Mouse (Mus musculus): ENCODE measurements around the gene Zfp280d. TPM values are rescaled to one million over a fixed set of nuclear protein-coding genes. Genes with fewer than 3 reads are reported as not detected.

Gene Zfp280d
- 20.0 and 24.0 TPM in 2 replicates for polyA plus RNA-seq (2015; fragmentation: Nextera tagmentation; extraction: Ambion mirVana)

DNA sequence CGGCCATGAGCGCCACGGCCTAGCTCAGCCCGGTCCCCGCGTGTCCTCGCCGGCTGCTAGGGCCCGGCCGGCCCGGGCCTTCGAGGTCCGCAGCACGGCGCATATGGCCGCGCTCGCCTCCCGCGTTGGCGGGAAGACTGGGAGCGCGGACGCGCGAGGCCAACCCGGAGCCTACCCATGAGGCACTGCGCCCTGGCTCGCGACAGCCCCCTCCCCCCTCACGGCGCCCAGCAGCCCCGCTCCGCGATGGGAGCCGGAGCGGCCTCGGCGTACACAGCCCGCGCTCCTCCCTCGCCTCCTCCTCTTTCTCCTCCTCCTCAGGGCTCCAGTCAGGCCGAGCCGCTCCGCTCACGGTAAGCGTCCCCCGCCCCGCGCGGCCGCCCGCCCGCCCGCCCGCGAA, at the start of gene Zfp280d:
Gene Zfp280d (plus strand): TSS at position 184 of the 400 bp plus-strand sequence.
- H3K9ac ChIP-seq (ENCODE audit: low read length) = peak within 1 kb of the TSS; percentile 94
- peaks cover 14% of the 10 kb centered on the region for H3K9me3 ChIP-seq (replicated peaks; ENCODE audit: control insufficient read depth, low read length)
- ATAC-seq (replicated peaks; ENCODE audit: extremely low read depth, insufficient read depth, low FRiP score) = peak; percentile 99
- peaks cover 9% of the 10 kb centered on the region for H3K4me1 ChIP-seq (ENCODE audit: control insufficient read depth, insufficient read depth, low read length)
- no peaks in the 10 kb centered on the region for H3K27me3 ChIP-seq (ENCODE audit: control insufficient read depth, insufficient read depth, low read length)
- under 1% methylated on average over 56 of the region's 57 CpGs for WGBS
- peak within 1 kb of the TSS; percentile 81 for H3K4me2 ChIP-seq (ENCODE audit: low read depth, low read length)
- peak within 1 kb of the TSS; percentile 75 for H3K4me3 ChIP-seq (ENCODE audit: low read length)
- H3K27ac ChIP-seq (ENCODE audit: low read length) = peak within 1 kb of the TSS; percentile 95
- no peaks in the 10 kb centered on the region for H3K36me3 ChIP-seq (ENCODE audit: control insufficient read depth, insufficient read depth)

DNA sequence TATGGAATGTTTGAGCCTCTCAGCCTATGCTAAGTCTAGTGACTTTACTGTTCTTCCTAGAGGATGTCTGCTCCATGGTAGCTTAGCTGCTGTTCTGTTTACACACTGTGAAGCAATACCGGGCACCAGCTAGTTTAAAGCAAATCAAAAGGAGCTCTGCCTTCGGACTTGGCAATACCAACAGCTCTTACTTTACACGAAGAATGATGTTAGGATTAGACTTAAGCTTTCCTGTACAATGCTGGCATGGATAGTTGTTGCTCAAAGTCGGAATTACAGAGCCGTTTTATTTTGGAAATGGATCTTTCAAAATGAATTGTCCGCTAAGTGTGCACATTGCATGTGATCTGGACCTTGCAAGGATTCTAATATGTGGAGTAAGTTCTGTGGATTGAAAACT, 48.1 kb upstream of the Zfp280d start:
- ATAC-seq (replicated peaks; ENCODE audit: extremely low read depth, insufficient read depth, low FRiP score) = no peak
- Histone ChIP-seq H3K9me3 (replicated peaks; ENCODE audit: control insufficient read depth, low read length) (0 out of 2 replicates have a peak, but pooled peaks cover 7% of the 10 kb centered on the region), H3K4me1 (ENCODE audit: control insufficient read depth, insufficient read depth, low read length) (no peaks in the 10 kb centered on the region), H3K4me2 (ENCODE audit: low read depth, low read length) (no peak overlapping the region), H3K4me3 (ENCODE audit: low read length) (no peak overlapping the region), H3K27me3 (ENCODE audit: control insufficient read depth, insufficient read depth, low read length) (no peaks in the 10 kb centered on the region), H3K9ac (ENCODE audit: low read length) (no peak overlapping the region), H3K27ac (ENCODE audit: low read length) (no peak overlapping the region), H3K36me3 (ENCODE audit: control insufficient read depth, insufficient read depth) (no peaks in the 10 kb centered on the region)
- WGBS = 76% methylated on average over 6 of the region's 6 CpGs

DNA sequence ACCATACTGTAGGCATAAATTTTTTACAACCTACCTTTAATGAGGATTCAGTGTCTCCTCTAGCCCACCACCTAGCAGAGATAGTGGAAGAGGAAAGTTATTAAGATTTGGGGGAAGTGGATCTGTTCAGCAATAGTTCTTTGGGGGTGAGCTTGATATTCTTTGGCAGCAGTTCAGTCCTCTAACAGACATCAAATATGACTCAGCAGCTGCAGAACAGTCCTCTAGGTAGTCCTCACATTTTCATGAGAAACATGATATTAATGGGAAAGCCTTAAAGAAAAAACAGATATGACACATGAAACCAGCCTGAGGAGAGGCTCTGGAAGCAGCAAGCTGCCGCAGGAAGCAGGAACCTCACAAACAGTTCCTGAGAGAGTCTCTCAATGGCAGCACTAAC, 22.0 kb upstream of the Zfp280d start:
- Histone ChIP-seq H3K4me1 (ENCODE audit: control insufficient read depth, insufficient read depth, low read length) (no peaks in the 10 kb centered on the region), H3K27me3 (ENCODE audit: control insufficient read depth, insufficient read depth, low read length) (no peaks in the 10 kb centered on the region), H3K9me3 (replicated peaks; ENCODE audit: control insufficient read depth, low read length) (peaks cover 3% of the 10 kb centered on the region; the same call in 1 of the 2 replicates), H3K27ac (ENCODE audit: low read length) (no peak overlapping the region), H3K4me3 (ENCODE audit: low read length) (no peak overlapping the region), H3K4me2 (ENCODE audit: low read depth, low read length) (no peak overlapping the region), H3K36me3 (ENCODE audit: control insufficient read depth, insufficient read depth) (no peaks in the 10 kb centered on the region), H3K9ac (ENCODE audit: low read length) (no peak overlapping the region)
- WGBS = 74% methylated on average over 1 of the region's 1 CpGs
- no peak for ATAC-seq (replicated peaks; ENCODE audit: extremely low read depth, insufficient read depth, low FRiP score)

DNA sequence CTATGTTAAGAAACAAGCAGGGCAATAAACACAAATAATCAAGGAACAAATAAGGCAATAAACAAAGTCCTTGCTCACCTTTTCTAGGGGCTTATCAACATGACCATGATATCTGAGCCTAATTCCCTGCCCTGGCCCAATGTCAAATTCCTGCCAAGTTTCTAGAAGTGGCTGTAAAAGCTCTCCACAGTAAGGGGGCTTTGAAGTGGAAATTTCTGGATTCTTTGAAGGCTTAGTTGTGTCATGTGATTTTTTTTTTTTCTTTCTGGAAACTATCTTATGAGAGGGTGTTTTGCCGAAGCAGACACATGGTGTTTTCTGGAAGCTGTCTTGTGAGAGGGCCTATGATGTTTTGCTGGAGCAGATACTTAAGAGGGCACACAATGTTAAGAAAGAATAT, 19.4 kb upstream of the Zfp280d start:
- H3K9ac ChIP-seq (ENCODE audit: low read length) = no peak overlapping the region
- H3K27me3 ChIP-seq (ENCODE audit: control insufficient read depth, insufficient read depth, low read length) = no peaks in the 10 kb centered on the region
- H3K9me3 ChIP-seq (replicated peaks; ENCODE audit: control insufficient read depth, low read length) = peaks cover 3% of the 10 kb centered on the region; the same call in 1 of the 2 replicates
- no peak overlapping the region for H3K27ac ChIP-seq (ENCODE audit: low read length)
- no peaks in the 10 kb centered on the region for H3K36me3 ChIP-seq (ENCODE audit: control insufficient read depth, insufficient read depth)
- H3K4me2 ChIP-seq (ENCODE audit: low read depth, low read length) = no peak overlapping the region
- WGBS = 39% methylated on average over 1 of the region's 1 CpGs
- no peaks in the 10 kb centered on the region for H3K4me1 ChIP-seq (ENCODE audit: control insufficient read depth, insufficient read depth, low read length)
- no peak overlapping the region for H3K4me3 ChIP-seq (ENCODE audit: low read length)
- ATAC-seq (replicated peaks; ENCODE audit: extremely low read depth, insufficient read depth, low FRiP score) = no peak

DNA sequence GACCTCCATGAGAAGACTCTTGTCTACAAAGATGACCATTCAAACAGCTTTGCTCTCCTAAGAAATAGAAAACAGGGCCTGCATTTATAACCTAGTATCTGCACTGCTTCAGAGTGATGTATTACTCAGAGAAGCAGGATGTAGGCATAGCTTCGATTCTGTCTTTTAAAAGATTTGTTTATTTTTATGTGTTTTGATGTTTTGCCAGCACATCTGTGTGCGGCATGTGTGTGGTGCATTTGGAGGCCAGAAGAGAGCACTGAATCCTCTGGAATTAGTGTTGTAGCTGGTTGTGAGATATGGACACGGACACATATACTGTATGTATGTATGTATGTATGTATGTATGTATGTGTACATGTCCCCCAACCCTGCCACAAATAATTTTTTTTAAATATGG, 18.0 kb upstream of the Zfp280d start:
- no peak for ATAC-seq (replicated peaks; ENCODE audit: extremely low read depth, insufficient read depth, low FRiP score)
- H3K4me2 ChIP-seq (ENCODE audit: low read depth, low read length) = no peak overlapping the region

DNA sequence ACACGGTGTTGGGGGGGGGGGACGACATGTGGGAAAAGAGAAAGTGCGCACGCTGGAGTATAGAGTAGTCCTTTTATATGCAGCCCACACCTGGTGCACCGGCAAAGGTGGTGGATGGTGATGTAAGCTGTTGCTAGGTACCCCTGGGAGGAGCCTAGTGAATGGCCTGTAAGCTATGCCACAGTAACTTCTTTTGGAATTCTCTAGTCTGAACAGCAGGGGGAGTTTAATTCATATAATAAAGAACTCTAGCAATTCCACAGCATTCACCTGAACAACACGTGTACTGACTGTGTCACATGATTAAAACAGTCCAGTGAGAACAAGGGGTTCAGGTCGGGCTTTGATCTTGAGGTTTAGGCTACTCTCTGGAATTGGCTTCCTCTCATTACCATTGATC, 14.3 kb upstream of the Zfp280d start:
- H3K4me3 ChIP-seq (ENCODE audit: low read length) = no peak overlapping the region
- no peak overlapping the region for H3K9ac ChIP-seq (ENCODE audit: low read length)
- H3K9me3 ChIP-seq (replicated peaks; ENCODE audit: control insufficient read depth, low read length) = peaks cover 5% of the 10 kb centered on the region; the same call in 1 of the 2 replicates
- ATAC-seq (replicated peaks; ENCODE audit: extremely low read depth, insufficient read depth, low FRiP score) = no peak
- H3K4me2 ChIP-seq (ENCODE audit: low read depth, low read length) = no peak overlapping the region
- H3K36me3 ChIP-seq (ENCODE audit: control insufficient read depth, insufficient read depth) = no peaks in the 10 kb centered on the region
- WGBS = 31% methylated on average over 7 of the region's 7 CpGs
- H3K4me1 ChIP-seq (ENCODE audit: control insufficient read depth, insufficient read depth, low read length) = no peaks in the 10 kb centered on the region
- H3K27ac ChIP-seq (ENCODE audit: low read length) = no peak overlapping the region
- H3K27me3 ChIP-seq (ENCODE audit: control insufficient read depth, insufficient read depth, low read length) = no peaks in the 10 kb centered on the region

More for the DNA sequence above, 18.0 kb upstream of the Zfp280d start:
- Histone ChIP-seq H3K4me3 (ENCODE audit: low read length) (no peak overlapping the region), H3K27me3 (ENCODE audit: control insufficient read depth, insufficient read depth, low read length) (no peaks in the 10 kb centered on the region), H3K9me3 (replicated peaks; ENCODE audit: control insufficient read depth, low read length) (peaks cover 3% of the 10 kb centered on the region; the same call in 1 of the 2 replicates), H3K27ac (ENCODE audit: low read length) (no peak overlapping the region), H3K4me1 (ENCODE audit: control insufficient read depth, insufficient read depth, low read length) (no peaks in the 10 kb centered on the region), H3K36me3 (ENCODE audit: control insufficient read depth, insufficient read depth) (no peaks in the 10 kb centered on the region), H3K9ac (ENCODE audit: low read length) (no peak overlapping the region)
- WGBS = 64% methylated on average over 3 of the region's 3 CpGs

DNA sequence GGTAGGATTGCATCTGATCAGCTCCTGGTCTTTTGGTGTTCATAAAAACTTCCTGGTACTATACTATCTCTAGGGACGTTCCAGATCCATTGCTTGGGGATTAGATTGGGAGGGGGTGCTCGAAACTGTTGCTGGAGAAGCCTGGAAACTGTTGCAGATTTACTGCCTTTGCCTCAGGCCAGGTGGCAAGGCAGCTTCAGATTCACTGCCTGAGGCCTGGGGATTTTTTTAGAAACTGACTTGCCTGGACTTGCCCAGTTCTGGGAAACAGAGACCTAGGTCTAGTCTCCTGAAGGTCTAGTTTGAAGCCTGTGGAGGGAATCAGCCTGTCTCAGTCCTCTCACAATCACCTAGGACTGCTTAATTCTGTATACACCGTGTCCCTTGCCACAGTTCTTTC, 9.8 kb upstream of the Zfp280d start:
- Histone ChIP-seq H3K4me2 (ENCODE audit: low read depth, low read length) (no peak overlapping the region), H3K9me3 (replicated peaks; ENCODE audit: control insufficient read depth, low read length) (0 out of 2 replicates have a peak, but pooled peaks cover 2% of the 10 kb centered on the region), H3K36me3 (ENCODE audit: control insufficient read depth, insufficient read depth) (no peaks in the 10 kb centered on the region), H3K4me3 (ENCODE audit: low read length) (no peak overlapping the region), H3K9ac (ENCODE audit: low read length) (no peak overlapping the region), H3K4me1 (ENCODE audit: control insufficient read depth, insufficient read depth, low read length) (no peaks in the 10 kb centered on the region), H3K27ac (ENCODE audit: low read length) (no peak overlapping the region), H3K27me3 (ENCODE audit: control insufficient read depth, insufficient read depth, low read length) (no peaks in the 10 kb centered on the region)
- WGBS = 72% methylated on average over 3 of the region's 3 CpGs
- ATAC-seq (replicated peaks; ENCODE audit: extremely low read depth, insufficient read depth, low FRiP score) = no peak

DNA sequence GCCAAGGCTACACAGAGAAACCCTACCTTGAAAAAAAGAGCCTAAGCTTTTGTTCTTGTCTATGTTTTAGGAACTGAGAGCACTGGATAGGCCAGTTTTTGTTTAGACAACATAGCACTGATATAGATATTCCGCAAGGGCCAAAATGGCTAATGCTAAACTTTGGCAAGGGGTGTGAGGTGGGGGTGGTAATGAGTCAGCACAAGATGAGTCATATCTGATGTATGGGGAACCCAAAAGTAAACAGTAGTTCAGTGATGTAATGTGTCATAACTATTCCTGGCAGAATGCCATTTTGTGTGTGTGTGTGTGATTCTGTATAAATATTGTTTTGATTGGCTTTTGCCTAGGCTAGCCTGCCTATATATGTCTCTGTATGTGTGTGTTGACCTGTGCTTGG, 4.5 kb upstream of the Zfp280d start:
- no peak overlapping the region for H3K27ac ChIP-seq (ENCODE audit: low read length)
- H3K4me1 ChIP-seq (ENCODE audit: control insufficient read depth, insufficient read depth, low read length) = no peaks in the 10 kb centered on the region
- no peaks in the 10 kb centered on the region for H3K36me3 ChIP-seq (ENCODE audit: control insufficient read depth, insufficient read depth)
- no peak overlapping the region for H3K4me3 ChIP-seq (ENCODE audit: low read length)
- no peak overlapping the region for H3K4me2 ChIP-seq (ENCODE audit: low read depth, low read length)
- WGBS = 87% methylated on average over 1 of the region's 1 CpGs
- no peaks in the 10 kb centered on the region for H3K27me3 ChIP-seq (ENCODE audit: control insufficient read depth, insufficient read depth, low read length)
- no peak for ATAC-seq (replicated peaks; ENCODE audit: extremely low read depth, insufficient read depth, low FRiP score)
- H3K9ac ChIP-seq (ENCODE audit: low read length) = no peak overlapping the region
- H3K9me3 ChIP-seq (replicated peaks; ENCODE audit: control insufficient read depth, low read length) = peaks cover 14% of the 10 kb centered on the region

DNA sequence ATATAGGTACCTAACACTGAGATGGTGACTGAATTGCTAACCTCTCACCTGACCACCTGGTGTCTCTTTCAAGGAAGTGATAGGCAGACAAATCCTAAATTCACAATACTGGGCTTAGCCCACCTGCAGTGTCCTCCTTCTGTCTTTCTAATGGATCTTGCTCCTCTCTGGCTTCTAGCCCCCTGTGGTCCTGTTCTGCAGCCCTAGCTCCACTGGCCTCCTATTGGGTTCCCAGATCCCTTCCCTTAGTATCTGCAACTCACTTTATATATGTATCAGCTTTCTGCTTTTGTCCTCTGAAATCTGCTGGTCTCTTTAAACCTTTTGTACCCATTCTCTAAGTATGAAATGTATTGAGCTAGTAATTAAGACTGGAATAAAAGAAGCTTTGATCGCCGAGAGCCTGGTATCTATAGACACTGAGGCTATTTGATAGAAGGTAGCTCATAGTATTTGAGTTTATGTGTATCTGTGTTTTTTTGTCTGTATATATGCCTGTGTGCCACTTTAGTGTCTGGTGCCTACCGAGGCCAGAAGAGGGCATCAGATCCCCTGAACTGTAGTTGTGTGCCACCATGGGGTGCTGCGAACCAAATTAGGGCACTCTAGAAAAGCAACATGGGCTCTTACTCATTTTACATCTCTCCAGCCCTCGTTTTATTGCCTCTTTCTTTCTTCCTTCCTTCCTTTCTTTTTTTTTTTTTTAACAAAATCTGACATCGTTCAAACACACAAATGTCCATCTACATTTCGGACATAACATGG, 832 bp upstream of the Zfp280d start:
- Histone ChIP-seq H3K4me3 (ENCODE audit: low read length) (no peak overlapping the region), H3K9ac (ENCODE audit: low read length) (no peak overlapping the region), H3K27me3 (ENCODE audit: control insufficient read depth, insufficient read depth, low read length) (no peaks in the 10 kb centered on the region), H3K27ac (ENCODE audit: low read length) (no peak overlapping the region), H3K36me3 (ENCODE audit: control insufficient read depth, insufficient read depth) (no peaks in the 10 kb centered on the region), H3K4me2 (ENCODE audit: low read depth, low read length) (no peak overlapping the region), H3K4me1 (ENCODE audit: control insufficient read depth, insufficient read depth, low read length) (peaks cover 8% of the 10 kb centered on the region), H3K9me3 (replicated peaks; ENCODE audit: control insufficient read depth, low read length) (peaks cover 14% of the 10 kb centered on the region)
- no peak for ATAC-seq (replicated peaks; ENCODE audit: extremely low read depth, insufficient read depth, low FRiP score)
- WGBS = 81% methylated on average over 7 of the region's 7 CpGs
